Comparison of ENCODE assay signal across 8 mouse cellular contexts in the genomic region with DNA sequence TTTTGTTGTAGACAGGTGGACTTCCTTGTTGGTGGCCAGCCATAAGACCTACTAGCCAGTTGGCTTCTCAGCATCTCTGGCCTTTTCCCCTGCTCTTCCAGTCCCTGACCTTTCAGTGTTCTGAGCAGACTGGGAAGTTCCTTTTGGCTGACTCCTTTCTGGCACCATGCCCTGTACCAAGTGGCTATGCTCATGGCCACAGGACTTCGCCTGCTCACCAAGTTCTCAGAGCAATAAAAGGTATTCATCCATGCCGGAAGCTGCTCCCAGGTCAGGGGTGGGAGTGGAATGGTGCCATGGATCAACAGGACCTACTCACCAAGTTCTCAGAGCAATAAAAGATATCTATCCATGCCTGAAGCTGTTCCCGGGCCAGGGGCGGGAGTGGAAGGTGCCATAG. TPM values are rescaled to one million over a fixed set of nuclear protein-coding genes. Genes with fewer than 3 reads are reported as not detected.
A peak's percentile ranks its signal among the peaks of the same experiment; 100 is the strongest.
DNase-seq lines count a peak whose midpoint lies in the region; ATAC-seq and TF ChIP-seq lines count a peak whose summit lies in the region.

No protein-coding gene starts in this region.

- no peak for TF ChIP-seq POLR2A in limb, embryonic 14.5 days (IDR thresholded peaks at IDR 0.05; ENCODE audit: borderline replicate concordance, extremely low read depth, insufficient read depth, insufficient read length)

- H3K4me2 ChIP-seq in forebrain, embryonic 13.5 days, result peak overlapping the region; percentile 99
- peak overlapping the region; percentile 93 for H3K4me2 ChIP-seq in hindbrain, embryonic 12.5 days (replicated peaks)
- H3K4me2 ChIP-seq in limb, embryonic 14.5 days (replicated peaks; ENCODE audit: low read depth, low read length, severe bottlenecking), result peak overlapping the region; percentile 98; the same call in 1 of the 2 replicates
- peak overlapping the region; percentile 99 for H3K4me2 ChIP-seq in neural tube, embryonic 14.5 days (ENCODE audit: low read depth, low read length)

- no peak for ATAC-seq in forebrain, embryonic 13.5 days
- no peak for ATAC-seq in hindbrain, embryonic 12.5 days (ENCODE audit: low FRiP score)
- ATAC-seq in limb, embryonic 14.5 days (ENCODE audit: low FRiP score, low read depth), result no peak
- ATAC-seq in neural tube, embryonic 14.5 days (ENCODE audit: low read depth), result no peak
- no peak for ATAC-seq in granulocyte monocyte progenitor cell, adult 5-6 weeks (replicated peaks; ENCODE audit: poor library complexity, severe bottlenecking)

- H3K27ac ChIP-seq in forebrain, embryonic 13.5 days, result no peak overlapping the region
- H3K27ac ChIP-seq in hindbrain, embryonic 12.5 days, result no peak overlapping the region
- H3K27ac ChIP-seq in limb, embryonic 14.5 days (replicated peaks; ENCODE audit: low read depth, low read length), result no peak overlapping the region
- no peak overlapping the region for H3K27ac ChIP-seq in neural tube, embryonic 14.5 days (ENCODE audit: low read depth, low read length)

- H3K27me3 ChIP-seq in forebrain, embryonic 13.5 days, result no peaks in the 10 kb centered on the region
- no peaks in the 10 kb centered on the region for H3K27me3 ChIP-seq in hindbrain, embryonic 12.5 days
- H3K27me3 ChIP-seq in limb, embryonic 14.5 days (ENCODE audit: control insufficient read depth, insufficient read depth, low read length), result no peaks in the 10 kb centered on the region
- peaks cover 3% of the 10 kb centered on the region; the same call in 1 of the 2 replicates for H3K27me3 ChIP-seq in neural tube, embryonic 14.5 days (ENCODE audit: control insufficient read depth, insufficient read depth, low read length)

- peak overlapping the region; percentile 95; the same call in 1 of the 2 replicates for H3K9ac ChIP-seq in forebrain, embryonic 13.5 days
- H3K9ac ChIP-seq in hindbrain, embryonic 12.5 days, result peak overlapping the region; percentile 91; the same call in 1 of the 2 replicates
- H3K9ac ChIP-seq in limb, embryonic 14.5 days (ENCODE audit: low read depth, low read length, severe bottlenecking), result peak overlapping the region; percentile 0; the same call in 1 of the 2 replicates
- H3K9ac ChIP-seq in neural tube, embryonic 14.5 days (replicated peaks; ENCODE audit: low read depth, low read length), result no peak overlapping the region

- H3K36me3 ChIP-seq in forebrain, embryonic 13.5 days (ENCODE audit: poor library complexity, severe bottlenecking), result peaks cover 53% of the 10 kb centered on the region
- H3K36me3 ChIP-seq in hindbrain, embryonic 12.5 days, result peaks cover 42% of the 10 kb centered on the region
- H3K36me3 ChIP-seq in limb, embryonic 14.5 days (ENCODE audit: control insufficient read depth, insufficient read depth, low read length), result peaks cover 42% of the 10 kb centered on the region
- peaks cover 32% of the 10 kb centered on the region for H3K36me3 ChIP-seq in neural tube, embryonic 14.5 days (ENCODE audit: control insufficient read depth, insufficient read depth, low read length)

- peak overlapping the region; percentile 91; the same call in 1 of the 2 replicates for H3K4me3 ChIP-seq in forebrain, embryonic 13.5 days
- H3K4me3 ChIP-seq in hindbrain, embryonic 12.5 days, result no peak overlapping the region
- H3K4me3 ChIP-seq in limb, embryonic 14.5 days (replicated peaks; ENCODE audit: low read length), result 0 out of 2 replicates have a peak overlapping the region, but pooled peaks have one; percentile 90
- no peak overlapping the region; the same call in 1 of the 2 replicates for H3K4me3 ChIP-seq in neural tube, embryonic 14.5 days (ENCODE audit: low read depth, low read length)

- H3K4me1 ChIP-seq in forebrain, embryonic 13.5 days, result peaks cover 28% of the 10 kb centered on the region
- H3K4me1 ChIP-seq in hindbrain, embryonic 12.5 days, result peaks cover 37% of the 10 kb centered on the region
- H3K4me1 ChIP-seq in limb, embryonic 14.5 days (ENCODE audit: control insufficient read depth, insufficient read depth, low read length), result peaks cover 18% of the 10 kb centered on the region
- peaks cover 31% of the 10 kb centered on the region for H3K4me1 ChIP-seq in neural tube, embryonic 14.5 days (ENCODE audit: control insufficient read depth, insufficient read depth, low read length)

- DNase-seq in 3T3-L1 (ENCODE audit: low read depth, low spot score), result peak; percentile 71
- DNase-seq in adrenal gland, adult 2 months, result peak; percentile 90
- DNase-seq in limb, embryonic 14.5 days (ENCODE audit: low spot score), result no peak
- no peak for DNase-seq in layer of hippocampus, adult 18-20 months (ENCODE audit: low spot score in 2 of 2)

- 83% methylated on average over 4 of the region's 4 CpGs for WGBS in forebrain, embryonic 13.5 days
- 87% methylated on average over 4 of the region's 4 CpGs for WGBS in hindbrain, embryonic 12.5 days
- 72% methylated on average over 4 of the region's 4 CpGs for WGBS in limb, embryonic 14.5 days
- WGBS in neural tube, embryonic 14.5 days, result 59% methylated on average over 4 of the region's 4 CpGs

- H3K9me3 ChIP-seq in forebrain, embryonic 13.5 days (replicated peaks), result no peaks in the 10 kb centered on the region
- H3K9me3 ChIP-seq in hindbrain, embryonic 12.5 days (replicated peaks), result no peaks in the 10 kb centered on the region
- H3K9me3 ChIP-seq in limb, embryonic 14.5 days (ENCODE audit: control insufficient read depth, low read length), result no peaks in the 10 kb centered on the region
- no peaks in the 10 kb centered on the region for H3K9me3 ChIP-seq in neural tube, embryonic 14.5 days (ENCODE audit: control insufficient read depth, low read length)

RNA-seq across cellular contexts. Expression of a gene that starts 1.2 kb away (rescaled TPM):
- total RNA-seq in adrenal gland, adult 2 months (2021), result under 1 TPM; 0.38 to 0.69 TPM
- 0.57 and 0.67 TPM in 2 replicates for polyA plus RNA-seq in adrenal gland, adult 2 months (2012; rRNA removed)
- 0.26 TPM in 1 of 2 replicates, not detected in the other for polyA plus RNA-seq in forebrain, embryonic 13.5 days (2015; fragmentation: Nextera tagmentation; extraction: Ambion mirVana)
- 1.2 TPM in 1 of 2 replicates, not detected in the other for polyA plus RNA-seq in hindbrain, embryonic 12.5 days (2016; fragmentation: Nextera tagmentation; extraction: Ambion mirVana)
- 0.86 and 0.89 TPM in 2 replicates for polyA plus RNA-seq in limb, embryonic 14.5 days (2012; rRNA removed)
- polyA plus RNA-seq in limb, embryonic 14.5 days (2014; fragmentation: Nextera tagmentation; extraction: Ambion mirVana), result not detected in 2 replicates
- 0.68 TPM in 1 of 2 replicates, not detected in the other for polyA plus RNA-seq in neural tube, embryonic 14.5 days (2014; fragmentation: Nextera tagmentation; extraction: Ambion mirVana)
- total RNA-seq in layer of hippocampus, adult 18-20 months (2021), result 1 to 10 TPM; 2.0 to 2.8 TPM
- 2.2 TPM in 1 of 2 replicates, not detected in the other for total RNA-seq in granulocyte monocyte progenitor cell, adult 5-6 weeks (2014; fragmentation: Nextera tagmentation)
- 0.22 TPM in 1 of 2 replicates, not detected in the other for total RNA-seq in granulocyte monocyte progenitor cell, adult 5-6 weeks (2017)

RNA-seq across cellular contexts. Expression of a gene that starts 2.3 kb away (rescaled TPM):
- total RNA-seq in adrenal gland, adult 2 months (2021), result 100 to 1,000 TPM in 1 of 2 experiments, 10 to 100 TPM in 1; 65.0 to 104 TPM
- 254 TPM in 2 replicates for polyA plus RNA-seq in adrenal gland, adult 2 months (2012; rRNA removed)
- 52.3 and 56.7 TPM in 2 replicates for polyA plus RNA-seq in forebrain, embryonic 13.5 days (2015; fragmentation: Nextera tagmentation; extraction: Ambion mirVana)
- polyA plus RNA-seq in hindbrain, embryonic 12.5 days (2016; fragmentation: Nextera tagmentation; extraction: Ambion mirVana), result 52.5 and 57.3 TPM in 2 replicates
- 37.6 and 49.6 TPM in 2 replicates for polyA plus RNA-seq in limb, embryonic 14.5 days (2012; rRNA removed)
- polyA plus RNA-seq in limb, embryonic 14.5 days (2014; fragmentation: Nextera tagmentation; extraction: Ambion mirVana), result 52.9 TPM in 2 replicates
- 73.3 and 75.4 TPM in 2 replicates for polyA plus RNA-seq in neural tube, embryonic 14.5 days (2014; fragmentation: Nextera tagmentation; extraction: Ambion mirVana)
- 10 to 100 TPM; 61.6 to 64.6 TPM for total RNA-seq in layer of hippocampus, adult 18-20 months (2021)
- total RNA-seq in granulocyte monocyte progenitor cell, adult 5-6 weeks (2014; fragmentation: Nextera tagmentation), result 22.9 and 25.4 TPM in 2 replicates
- 11.6 and 15.2 TPM in 2 replicates for total RNA-seq in granulocyte monocyte progenitor cell, adult 5-6 weeks (2017)

RNA-seq across cellular contexts. Expression of a gene that starts 2.4 kb away (rescaled TPM):
- total RNA-seq in adrenal gland, adult 2 months (2021), result 10 to 100 TPM; 17.0 to 21.8 TPM
- 57.5 and 59.5 TPM in 2 replicates for polyA plus RNA-seq in adrenal gland, adult 2 months (2012; rRNA removed)
- 38.8 and 39.8 TPM in 2 replicates for polyA plus RNA-seq in forebrain, embryonic 13.5 days (2015; fragmentation: Nextera tagmentation; extraction: Ambion mirVana)
- polyA plus RNA-seq in hindbrain, embryonic 12.5 days (2016; fragmentation: Nextera tagmentation; extraction: Ambion mirVana), result 35.3 and 39.4 TPM in 2 replicates
- polyA plus RNA-seq in limb, embryonic 14.5 days (2012; rRNA removed), result 80.6 and 95.0 TPM in 2 replicates
- polyA plus RNA-seq in limb, embryonic 14.5 days (2014; fragmentation: Nextera tagmentation; extraction: Ambion mirVana), result 16.6 and 19.3 TPM in 2 replicates
- polyA plus RNA-seq in neural tube, embryonic 14.5 days (2014; fragmentation: Nextera tagmentation; extraction: Ambion mirVana), result 34.6 and 36.9 TPM in 2 replicates
- 10 to 100 TPM; 32.3 to 37.9 TPM for total RNA-seq in layer of hippocampus, adult 18-20 months (2021)
- 20.6 and 45.1 TPM in 2 replicates for total RNA-seq in granulocyte monocyte progenitor cell, adult 5-6 weeks (2014; fragmentation: Nextera tagmentation)
- total RNA-seq in granulocyte monocyte progenitor cell, adult 5-6 weeks (2017), result 9.5 and 21.7 TPM in 2 replicates

RNA-seq across cellular contexts. Expression of a gene that starts 6.4 kb away (rescaled TPM):
- total RNA-seq in adrenal gland, adult 2 months (2021), result 10 to 100 TPM; 25.6 to 26.0 TPM
- polyA plus RNA-seq in adrenal gland, adult 2 months (2012; rRNA removed), result 44.5 and 61.7 TPM in 2 replicates
- polyA plus RNA-seq in forebrain, embryonic 13.5 days (2015; fragmentation: Nextera tagmentation; extraction: Ambion mirVana), result 33.9 and 39.1 TPM in 2 replicates
- polyA plus RNA-seq in hindbrain, embryonic 12.5 days (2016; fragmentation: Nextera tagmentation; extraction: Ambion mirVana), result 35.2 and 36.9 TPM in 2 replicates
- 46.3 and 54.9 TPM in 2 replicates for polyA plus RNA-seq in limb, embryonic 14.5 days (2012; rRNA removed)
- 27.8 and 29.3 TPM in 2 replicates for polyA plus RNA-seq in limb, embryonic 14.5 days (2014; fragmentation: Nextera tagmentation; extraction: Ambion mirVana)
- polyA plus RNA-seq in neural tube, embryonic 14.5 days (2014; fragmentation: Nextera tagmentation; extraction: Ambion mirVana), result 36.2 and 38.0 TPM in 2 replicates
- total RNA-seq in layer of hippocampus, adult 18-20 months (2021), result 10 to 100 TPM; 42.5 to 42.9 TPM
- 21.2 and 21.6 TPM in 2 replicates for total RNA-seq in granulocyte monocyte progenitor cell, adult 5-6 weeks (2014; fragmentation: Nextera tagmentation)
- 21.8 and 27.8 TPM in 2 replicates for total RNA-seq in granulocyte monocyte progenitor cell, adult 5-6 weeks (2017)

RNA-seq across cellular contexts. Expression of a gene that starts 15.9 kb away (rescaled TPM):
- 10 to 100 TPM; 19.4 to 28.7 TPM for total RNA-seq in adrenal gland, adult 2 months (2021)
- 47.0 and 47.7 TPM in 2 replicates for polyA plus RNA-seq in adrenal gland, adult 2 months (2012; rRNA removed)
- polyA plus RNA-seq in forebrain, embryonic 13.5 days (2015; fragmentation: Nextera tagmentation; extraction: Ambion mirVana), result 15.0 and 16.7 TPM in 2 replicates
- 24.2 and 25.0 TPM in 2 replicates for polyA plus RNA-seq in hindbrain, embryonic 12.5 days (2016; fragmentation: Nextera tagmentation; extraction: Ambion mirVana)
- 18.1 and 23.1 TPM in 2 replicates for polyA plus RNA-seq in limb, embryonic 14.5 days (2012; rRNA removed)
- 3.1 and 4.3 TPM in 2 replicates for polyA plus RNA-seq in limb, embryonic 14.5 days (2014; fragmentation: Nextera tagmentation; extraction: Ambion mirVana)
- polyA plus RNA-seq in neural tube, embryonic 14.5 days (2014; fragmentation: Nextera tagmentation; extraction: Ambion mirVana), result 44.9 and 52.2 TPM in 2 replicates
- 100 to 1,000 TPM; 153 to 157 TPM for total RNA-seq in layer of hippocampus, adult 18-20 months (2021)
- not detected in 2 replicates for total RNA-seq in granulocyte monocyte progenitor cell, adult 5-6 weeks (2014; fragmentation: Nextera tagmentation)
- total RNA-seq in granulocyte monocyte progenitor cell, adult 5-6 weeks (2017), result not detected in 2 replicates

Comparison
In these comparisons a context has a peak if more than half of its experiments do, and no peak if none do; other contexts are left out.
1. DNase-seq: peak in 3T3-L1 (single experiment) and adrenal gland, adult 2 months (single experiment); none in limb, embryonic 14.5 days (single experiment) and layer of hippocampus, adult 18-20 months (0 of 2).
2. H3K4me3 ChIP-seq: peak in forebrain, embryonic 13.5 days (single experiment) and limb, embryonic 14.5 days (single experiment); none in hindbrain, embryonic 12.5 days (single experiment) and neural tube, embryonic 14.5 days (single experiment).
3. Peak in every context shown above with its lines, with median percentiles within 50 percentile points of each other: H3K4me2 ChIP-seq.